Mouse (Mus musculus) neutrophil, adult 59 days (primary cell): ENCODE data around the gene Gm11034. TPM values are rescaled to one million over a fixed set of nuclear protein-coding genes. Genes with fewer than 3 reads are reported as not detected.

ENCODE experiments used
- total RNA-seq, 2 experiments: library from RNA; stranded (reverse); gene quantifications; 1 replicate in 1 of 2; 2 replicates in 1 of 2; pipeline ENCODE4 v1.2.4; 2023

The Gm11034 gene
- not detected for total RNA-seq

GRCm38 (mm10) chr8:72213536-72213935 is at the start of gene Gm11034:
Gene Gm11034 (minus strand): TSS chr8:72213636.

DNA sequence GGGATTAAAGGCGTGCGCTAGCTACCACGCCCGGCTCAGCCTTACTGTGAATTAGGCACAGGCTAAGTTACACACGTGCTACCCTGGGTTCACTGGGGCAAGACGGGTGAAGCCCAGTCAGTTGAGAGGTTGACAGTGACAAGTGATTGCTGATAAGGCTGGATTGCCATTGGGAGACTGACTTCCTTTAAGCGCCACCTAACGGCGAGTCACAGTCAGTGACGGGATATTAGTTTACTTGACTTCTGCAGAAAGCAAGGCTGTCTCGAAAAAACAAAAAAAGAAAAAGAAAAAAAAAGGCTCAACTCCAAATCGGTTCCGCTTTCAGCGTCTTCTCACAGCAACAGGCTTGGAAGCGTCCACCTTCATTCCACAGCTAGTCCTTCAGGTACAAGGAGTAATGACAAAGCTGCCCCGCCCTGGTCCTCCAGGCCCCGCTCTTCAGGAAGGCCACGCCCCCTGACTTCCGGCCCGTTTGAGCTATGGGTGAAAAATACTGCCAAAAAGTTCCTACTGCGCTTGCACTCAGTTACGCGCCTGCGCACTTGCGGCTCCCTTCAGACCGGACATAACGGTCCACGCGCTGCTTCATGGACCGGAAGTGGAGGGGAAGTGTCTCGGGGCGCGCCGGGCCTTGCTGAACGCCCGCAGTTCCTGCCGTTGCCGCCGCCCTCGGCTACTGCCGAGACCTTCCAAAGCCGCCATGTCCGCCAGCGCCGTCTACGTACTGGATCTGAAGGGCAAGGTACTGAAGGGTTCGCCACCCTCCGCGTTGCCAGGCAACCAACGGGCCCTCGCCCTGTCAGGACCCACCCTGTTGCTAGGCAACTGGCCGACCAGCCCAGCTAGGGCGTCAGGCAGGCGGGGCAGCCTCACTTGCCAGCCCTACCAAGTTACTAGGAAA is 26.3 kb upstream of the Gm11034 start, which contains the start of gene Ap1m1:
TSS of gene Ap1m1 (plus strand) at position 520 of the 904 bp plus-strand sequence.

DNA sequence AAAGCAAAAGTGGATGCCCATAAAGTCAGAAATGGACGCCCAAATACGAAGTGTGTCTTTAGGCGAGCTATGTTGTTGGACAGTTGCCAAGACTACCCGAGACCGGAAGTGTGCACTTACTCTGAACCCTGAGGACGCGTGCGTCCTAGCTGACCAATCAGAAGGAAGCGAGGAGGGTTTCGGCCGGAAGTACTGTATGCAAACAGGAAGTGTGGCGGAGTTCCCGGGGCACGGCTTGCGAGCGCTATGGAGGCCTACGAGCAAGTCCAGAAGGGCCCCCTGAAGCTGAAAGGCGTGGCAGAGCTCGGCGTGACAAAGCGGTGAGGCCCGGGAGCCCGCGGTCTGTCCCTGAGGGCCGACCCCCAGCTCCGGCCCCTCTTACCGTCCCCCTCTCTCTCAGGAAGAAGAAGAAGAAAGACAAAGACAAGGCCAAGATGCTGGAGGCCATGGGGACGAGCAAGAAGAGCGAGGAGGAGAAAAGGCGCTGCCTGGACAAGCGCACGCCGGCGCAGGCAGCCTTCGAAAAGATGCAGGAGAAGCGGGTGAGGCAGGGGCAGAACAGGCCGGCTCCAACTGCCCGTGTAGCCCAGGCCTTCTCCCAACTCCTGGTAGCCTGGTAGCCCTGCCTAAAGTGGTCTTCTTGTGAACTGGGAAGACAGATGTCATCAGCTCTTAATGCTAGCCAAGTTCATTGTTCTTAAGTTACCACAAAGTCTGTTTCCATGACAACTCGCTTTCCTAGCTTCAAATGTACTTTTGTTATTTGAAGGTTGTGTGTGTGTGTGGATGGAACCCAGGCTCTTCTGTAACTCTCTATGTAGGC is 6.3 kb upstream of the Gm11034 start, which contains the start of gene Fam32a:
TSS of gene Fam32a (plus strand) at position 190 of the 823 bp plus-strand sequence.

DNA sequence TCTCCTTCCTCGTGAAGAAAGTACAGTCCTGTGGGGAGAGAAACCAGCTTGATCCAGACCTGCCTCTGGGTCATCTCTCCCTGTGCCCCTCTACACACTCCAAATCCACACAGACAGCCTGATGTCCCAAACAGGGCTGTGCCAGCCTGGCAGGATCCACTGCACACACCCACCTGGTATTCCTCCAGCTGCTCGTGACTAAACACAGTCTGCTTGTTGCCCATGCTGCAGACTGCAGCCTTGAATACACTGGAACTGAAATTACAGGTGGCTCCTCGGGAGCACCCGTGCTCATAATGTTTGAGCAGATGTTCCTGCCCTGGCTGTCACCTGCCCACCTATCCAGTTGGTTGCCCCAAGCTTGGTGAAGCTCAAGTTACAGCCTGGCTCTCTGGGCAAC is 685 bp downstream of the Gm11034 start, which contains the start of gene Cib3:
TSS of gene Cib3 (minus strand) at position 87 of the 400 bp plus-strand sequence.

GRCm38 (mm10) chr8:72189417-72190214 is 23.8 kb downstream of the Gm11034 start, which contains the start of gene Hsh2d:
Gene Hsh2d (plus strand): TSS chr8:72189638.

Other genes starting within 250 kb of the Gm11034 start
- 100 to 1,000 TPM; 261 to 276 TPM for gene Cyp4f18, start 204.0 kb downstream of the Gm11034 start, total RNA-seq
- gene Olfr372, start 172.4 kb downstream of the Gm11034 start, total RNA-seq = 1 to 10 TPM in 1 of 2 experiments, under 1 TPM in 1; 0.51 to 1.2 TPM
- gene Olfr373, start 130.5 kb downstream of the Gm11034 start, total RNA-seq = under 1 TPM; 0.67 to 0.77 TPM
- gene Olfr374, start 106.6 kb downstream of the Gm11034 start, total RNA-seq = under 1 TPM; 0.18 to 0.73 TPM
- 100 to 1,000 TPM; 197 to 224 TPM for gene Tpm4, start 78.7 kb downstream of the Gm11034 start, total RNA-seq
- gene Rab8a, start 52.4 kb downstream of the Gm11034 start, total RNA-seq = 100 to 1,000 TPM; 114 to 132 TPM
- gene Hsh2d, start 24.0 kb downstream of the Gm11034 start, total RNA-seq = 10 to 100 TPM; 14.7 to 16.8 TPM
- under 1 TPM in 1 of 2 experiments, not detected in 1; 0.29 TPM for gene Cib3, start 799 bp downstream of the Gm11034 start, total RNA-seq
- 100 to 1,000 TPM; 100 to 104 TPM for gene Fam32a, start 6.1 kb upstream of the Gm11034 start, total RNA-seq
- gene Ap1m1, start 26.4 kb upstream of the Gm11034 start, total RNA-seq = 100 to 1,000 TPM; 146 to 149 TPM
- 10 to 100 TPM; 76.5 to 81.0 TPM for gene Gm10282, start 91.6 kb upstream of the Gm11034 start, total RNA-seq
- gene Klf2, start 105.4 kb upstream of the Gm11034 start, total RNA-seq = 1,000 to 10,000 TPM; 1,455 to 2,115 TPM
- 10 to 100 TPM; 54.1 to 62.4 TPM for gene Eps15l1, start 207.8 kb upstream of the Gm11034 start, total RNA-seq
- not detected for gene Calr3, start 230.2 kb upstream of the Gm11034 start, total RNA-seq
- gene 1700030K09Rik, start 230.2 kb upstream of the Gm11034 start, total RNA-seq = 1 to 10 TPM; 3.0 to 3.1 TPM